Mouse (Mus musculus) CH12.LX (cell line): ENCODE results near the gene Ptprm.

Experiments used
- CTCF ChIP-seq, 2 experiments: IDR thresholded peaks in 1 of 2; conservative IDR thresholded peaks in 1 of 2; 2 replicates each; pipeline ENCODE4 v1.5.1; 2011 to 2012; ENCODE audit warnings: low read depth in 2 of 2, low read length in 2 of 2, improper control_type of control experiment in 1 of 2, inconsistent platforms in 1 of 2, mild to moderate bottlenecking in 1 of 2, moderate library complexity in 1 of 2
- ETS1 ChIP-seq: conservative IDR thresholded peaks from 2 replicates; pipeline ENCODE4 v1.6.1; 2012; ENCODE audit warnings: low read depth, mild to moderate bottlenecking, inconsistent platforms, low read length, improper control_type of control experiment, moderate library complexity
- HCFC1 ChIP-seq: IDR thresholded peaks from 2 replicates; pipeline ENCODE4 v1.6.1; 2012; ENCODE audit warnings: low read depth, mild to moderate bottlenecking, inconsistent platforms, low read length, improper control_type of control experiment
- IRF4 ChIP-seq: IDR thresholded peaks from 2 replicates; pipeline ENCODE4 v1.6.1; 2014; ENCODE audit warnings: low read depth, mild to moderate bottlenecking, inconsistent platforms, low read length, improper control_type of control experiment
- MEF2A ChIP-seq: IDR thresholded peaks from 2 replicates; pipeline ENCODE4 v1.6.1; 2014; ENCODE audit warnings: low read depth, mild to moderate bottlenecking, inconsistent platforms, low read length, improper control_type of control experiment, borderline replicate concordance
- POLR2A ChIP-seq: IDR thresholded peaks from 2 replicates; pipeline ENCODE4 v1.6.1; 2011; ENCODE audit warnings: low read depth, mild to moderate bottlenecking, improper control_type of control experiment, low read length
- TBP ChIP-seq: conservative IDR thresholded peaks from 2 replicates; pipeline ENCODE4 v1.6.1; 2011; ENCODE audit warnings: low read depth, low read length, improper control_type of control experiment
- ZNF384 ChIP-seq: IDR thresholded peaks from 2 replicates; pipeline ENCODE4 v1.6.1; 2012; ENCODE audit warnings: low read depth, low read length, improper control_type of control experiment, inconsistent platforms

GRCm38 (mm10) chr17:66697650-66698049 is 656.6 kb downstream of the Ptprm start:
- TF ChIP-seq CTCF (conservative IDR thresholded peaks at IDR 0.05 in 1 of 2, IDR thresholded peaks at IDR 0.05 in 1 of 2; ENCODE audit: low read depth in 2 of 2, low read length in 2 of 2) (no peak), ZNF384 (no peak), MEF2A (no peak), ETS1 (no peak), IRF4 (no peak), POLR2A (no peak), HCFC1 (no peak), TBP (no peak)
